Mouse (Mus musculus): ENCODE results near the gene Vmn1r200. TPM values are rescaled to one million over a fixed set of nuclear protein-coding genes. Genes with fewer than 3 reads are reported as not detected.

The Vmn1r200 gene
- total RNA-seq (2021): not detected
- long read RNA-seq, experiment 1: 0 reads
- long read RNA-seq, experiment 2: 0 reads

DNA sequence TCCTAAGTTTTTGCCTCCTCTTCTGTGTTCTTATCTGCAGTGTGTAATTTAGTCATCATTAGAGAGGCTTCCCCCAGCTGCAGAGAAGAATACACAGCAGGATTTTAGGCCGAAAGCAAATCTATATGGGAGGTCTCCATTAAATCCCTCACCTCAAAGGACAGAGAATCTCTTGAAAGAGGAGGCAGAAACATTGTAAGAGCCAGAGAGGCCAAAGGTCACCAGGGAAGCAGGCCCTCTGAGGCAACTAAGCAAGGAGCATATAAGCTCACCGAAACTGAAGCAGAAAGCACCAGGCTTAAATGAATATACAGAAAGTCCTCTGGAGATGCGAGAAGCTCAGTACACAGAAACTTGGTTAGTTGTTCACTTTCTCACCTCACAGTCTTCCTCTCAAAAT is at the start of gene Vmn1r200:
Vmn1r200 (plus strand) TSS at position 301 of the 400 bp plus-strand sequence.
- no peak for DNase-seq (ENCODE audit: low spot score in 2 of 2)

- no peak for DNase-seq (ENCODE audit: low spot score in 2 of 2)
These were observed 40.1 kb upstream of the Vmn1r200 start, which contains the start of gene Vmn1r198 for GRCm38 (mm10) chr13:22350064-22350463. Gene Vmn1r198, plus strand, starts transcription at chr13:22350364.

DNA sequence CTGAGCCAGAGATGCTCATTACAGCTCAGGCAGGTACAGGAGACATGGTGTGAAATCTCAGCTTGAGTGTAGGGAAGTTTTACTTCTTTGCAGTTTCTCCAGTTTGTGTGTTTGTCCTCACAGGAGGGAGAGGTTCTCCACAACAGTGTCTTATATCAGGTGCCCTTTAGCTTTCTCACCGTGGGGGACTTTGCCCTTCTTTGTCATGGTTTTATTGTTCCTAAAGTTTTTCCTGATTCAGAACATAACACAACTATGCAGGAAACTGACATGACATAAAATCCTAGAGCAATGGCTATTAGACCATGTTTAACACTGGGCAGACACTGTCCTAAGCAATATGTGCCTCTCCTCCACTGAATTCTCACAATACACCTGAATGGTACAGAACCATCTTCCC is 39.4 kb upstream of the Vmn1r200 start:
- no peak for DNase-seq (ENCODE audit: low spot score in 2 of 2)

GRCm38 (mm10) chr13:22379518-22379917 is 10.7 kb upstream of the Vmn1r200 start, which contains the start of gene Vmn1r199:
Gene Vmn1r199, plus strand, starts transcription at chr13:22379818.
- DNase-seq (ENCODE audit: low spot score in 2 of 2): no peak

DNA sequence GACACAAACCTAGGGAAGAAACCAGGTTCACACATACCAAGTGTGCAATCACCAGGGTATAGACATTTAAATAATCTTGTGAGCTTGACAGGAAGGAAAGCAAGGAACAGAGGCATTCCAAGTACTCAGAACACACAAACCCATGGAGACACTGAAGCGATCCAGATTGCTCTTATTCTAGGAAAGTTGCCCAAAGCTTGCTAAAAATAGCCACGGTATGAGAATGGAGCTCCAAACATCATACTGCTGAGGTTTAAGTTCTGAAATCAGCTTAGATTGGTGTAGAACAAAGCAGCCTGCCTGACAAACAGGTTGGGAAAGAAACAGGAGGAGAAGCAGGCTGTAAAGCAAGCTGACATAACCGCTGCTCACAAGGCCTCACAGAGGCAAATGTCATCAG is 9.0 kb upstream of the Vmn1r200 start:
- peak; percentile 10 to 14 for DNase-seq (ENCODE audit: low spot score in 2 of 2)

DNA sequence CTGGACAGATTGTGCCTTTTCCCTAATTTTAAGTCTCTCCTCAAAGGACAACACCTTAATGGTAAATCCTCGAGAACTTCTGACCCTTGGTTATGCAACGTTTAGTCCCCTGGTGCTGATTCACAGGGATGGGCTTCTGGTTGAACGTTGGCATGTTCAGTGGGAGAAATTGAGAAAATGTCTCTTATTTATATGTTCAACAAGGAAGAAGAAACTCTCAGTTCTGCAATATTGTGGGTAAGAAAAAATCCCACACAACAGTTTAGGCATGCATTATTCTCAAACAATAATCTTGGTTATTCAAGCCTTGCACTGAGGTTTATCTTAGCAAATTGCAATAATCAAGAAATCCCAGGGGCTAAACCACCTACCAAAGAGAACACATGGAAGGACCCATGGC is 6.8 kb upstream of the Vmn1r200 start:
- no peak for DNase-seq (ENCODE audit: low spot score in 2 of 2)

- no peak for DNase-seq (ENCODE audit: low spot score in 2 of 2)
These were observed 3.1 kb upstream of the Vmn1r200 start for GRCm38 (mm10) chr13:22387050-22387449.

DNA sequence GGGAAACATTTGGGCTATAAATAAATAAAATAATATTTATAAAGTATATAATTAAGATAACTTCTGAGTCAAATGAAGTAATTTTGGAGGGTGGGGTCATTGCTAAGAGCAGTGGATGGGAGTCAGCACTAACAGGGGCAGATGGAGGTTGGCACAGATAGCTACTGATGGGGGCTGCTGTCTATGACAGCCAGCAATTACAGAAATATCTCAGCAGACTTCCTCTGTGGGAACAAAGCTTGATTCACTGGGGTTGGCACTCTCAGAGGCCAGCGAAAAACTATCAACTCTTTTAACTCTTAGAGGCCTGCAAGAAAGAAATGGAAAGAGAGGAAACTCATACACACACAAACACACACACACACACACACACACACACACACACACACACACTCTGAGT is 12.8 kb downstream of the Vmn1r200 start:
- DNase-seq (ENCODE audit: low spot score in 2 of 2): no peak

Other genes with a start within 250 kb of the Vmn1r200 start
- gene Vmn1r191, start 206.4 kb upstream of the Vmn1r200 start, total RNA-seq (2021): not detected
- not detected for gene Vmn1r192, start 199.2 kb upstream of the Vmn1r200 start, total RNA-seq (2021)
- gene Vmn1r193, start 167.2 kb upstream of the Vmn1r200 start, total RNA-seq (2021): not detected
- gene Vmn1r194, start 146.2 kb upstream of the Vmn1r200 start, total RNA-seq (2021): not detected
- gene Vmn1r195, start 119.9 kb upstream of the Vmn1r200 start, total RNA-seq (2021): not detected
- not detected for gene Vmn1r196, start 100.5 kb upstream of the Vmn1r200 start, total RNA-seq (2021)
- not detected for gene Vmn1r197, start 65.8 kb upstream of the Vmn1r200 start, total RNA-seq (2021)
- not detected for gene Vmn1r198, start 40.0 kb upstream of the Vmn1r200 start, total RNA-seq (2021)
- not detected for gene Vmn1r199, start 10.6 kb upstream of the Vmn1r200 start, total RNA-seq (2021)
- not detected for gene Vmn1r201, start 81.5 kb downstream of the Vmn1r200 start, total RNA-seq (2021)
- under 1 TPM in 1 of 2 experiments, not detected in 1; 0.09 TPM for gene Vmn1r202, start 115.0 kb downstream of the Vmn1r200 start, total RNA-seq (2021)
- not detected for gene Vmn1r203, start 127.7 kb downstream of the Vmn1r200 start, total RNA-seq (2021)
- not detected for gene Vmn1r204, start 162.8 kb downstream of the Vmn1r200 start, total RNA-seq (2021)
- not detected for gene Vmn1r205, start 202.6 kb downstream of the Vmn1r200 start, total RNA-seq (2021)
- gene Vmn1r206, start 233.9 kb downstream of the Vmn1r200 start, total RNA-seq (2021): under 1 TPM in 1 of 2 experiments, not detected in 1; 0.12 TPM